Mouse (Mus musculus): ENCODE measurements around the gene Rplp1. TPM values are rescaled to one million over a fixed set of nuclear protein-coding genes. Genes with fewer than 3 reads are reported as not detected.

Rplp1 gene
- total and polyA plus RNA-seq, 2 experiments: 1,606 to 6,066 TPM

- H3K27me3 ChIP-seq (ENCODE audit: control insufficient read depth, insufficient read depth, low read length): no peaks in the 10 kb centered on the region
- no peak for DNase-seq (ENCODE audit: extremely low read depth, low read depth, low spot score)
- no peak overlapping the region for H3K4me3 ChIP-seq (ENCODE audit: insufficient read depth, low read depth, low read length)
- no peak overlapping the region for H3K27ac ChIP-seq (replicated peaks; ENCODE audit: insufficient read depth, low read depth, low read length)
- 0 out of 2 replicates have a peak, but pooled peaks cover 4% of the 10 kb centered on the region for H3K4me1 ChIP-seq (ENCODE audit: control insufficient read depth, insufficient read depth, low read length)
- TF ChIP-seq POLR2A (IDR thresholded peaks at IDR 0.05; ENCODE audit: extremely low read depth, insufficient read depth, low read length) (no peak), CTCF (IDR thresholded peaks at IDR 0.05; ENCODE audit: low read depth, low read length) (no peak)
- H3K9ac ChIP-seq (ENCODE audit: low read depth, low read length): no peak overlapping the region
- no peaks in the 10 kb centered on the region for H3K79me2 ChIP-seq (ENCODE audit: control insufficient read depth, insufficient read depth, low read length)
- peaks cover 13% of the 10 kb centered on the region for H3K36me3 ChIP-seq (ENCODE audit: control insufficient read depth, insufficient read depth, low read length)
- WGBS: 68% methylated on average over 1 of the region's 1 CpGs
Observed at GRCm38 (mm10) chr9:61909633-61910032, 4.7 kb downstream of the Rplp1 start.

DNA sequence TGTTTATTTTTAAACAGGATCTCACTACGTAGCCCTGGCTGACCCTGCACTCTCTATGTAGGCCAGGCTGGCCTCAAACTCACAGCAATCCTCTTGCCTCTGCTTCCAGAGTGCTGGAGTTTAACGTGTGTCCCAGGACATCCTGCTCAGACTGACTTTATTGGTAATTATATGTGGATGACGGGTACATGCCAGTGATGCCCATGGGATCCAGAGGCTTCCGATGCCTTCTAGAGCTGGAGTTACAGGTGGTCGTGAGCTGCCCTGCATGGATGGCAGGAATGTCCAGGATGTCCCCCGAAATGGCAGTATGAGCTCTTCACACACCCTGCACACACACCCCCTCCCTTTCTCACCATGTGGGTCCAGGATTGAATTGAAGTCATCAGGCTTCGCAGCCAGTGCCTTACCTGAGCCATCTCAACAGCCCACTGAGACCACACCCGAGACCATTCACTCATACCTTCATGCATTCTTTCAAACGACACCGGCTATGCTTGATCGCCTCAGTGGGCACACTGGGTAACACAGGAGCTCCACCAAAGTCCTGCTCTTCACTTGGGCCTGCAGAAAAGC lies 5.4 kb downstream of the Rplp1 start:
- TF ChIP-seq CTCF (IDR thresholded peaks at IDR 0.05; ENCODE audit: low read depth, low read length) (no peak), POLR2A (IDR thresholded peaks at IDR 0.05; ENCODE audit: extremely low read depth, insufficient read depth, low read length) (no peak)
- Histone ChIP-seq H3K9ac (ENCODE audit: low read depth, low read length) (no peak overlapping the region), H3K36me3 (ENCODE audit: control insufficient read depth, insufficient read depth, low read length) (peaks cover 13% of the 10 kb centered on the region), H3K4me1 (ENCODE audit: control insufficient read depth, insufficient read depth, low read length) (0 out of 2 replicates have a peak, but pooled peaks cover 4% of the 10 kb centered on the region), H3K4me3 (ENCODE audit: insufficient read depth, low read depth, low read length) (no peak overlapping the region), H3K79me2 (ENCODE audit: control insufficient read depth, insufficient read depth, low read length) (no peaks in the 10 kb centered on the region), H3K27ac (replicated peaks; ENCODE audit: insufficient read depth, low read depth, low read length) (no peak overlapping the region), H3K27me3 (ENCODE audit: control insufficient read depth, insufficient read depth, low read length) (no peaks in the 10 kb centered on the region)
- DNase-seq (ENCODE audit: extremely low read depth, low read depth, low spot score): no peak
- 93% methylated on average over 11 of the region's 11 CpGs for WGBS

- TF ChIP-seq POLR2A (IDR thresholded peaks at IDR 0.05; ENCODE audit: extremely low read depth, insufficient read depth, low read length) (no peak), CTCF (IDR thresholded peaks at IDR 0.05; ENCODE audit: low read depth, low read length) (no peak)
Observed at GRCm38 (mm10) chr9:61908341-61908740, 6.0 kb downstream of the Rplp1 start.

DNA sequence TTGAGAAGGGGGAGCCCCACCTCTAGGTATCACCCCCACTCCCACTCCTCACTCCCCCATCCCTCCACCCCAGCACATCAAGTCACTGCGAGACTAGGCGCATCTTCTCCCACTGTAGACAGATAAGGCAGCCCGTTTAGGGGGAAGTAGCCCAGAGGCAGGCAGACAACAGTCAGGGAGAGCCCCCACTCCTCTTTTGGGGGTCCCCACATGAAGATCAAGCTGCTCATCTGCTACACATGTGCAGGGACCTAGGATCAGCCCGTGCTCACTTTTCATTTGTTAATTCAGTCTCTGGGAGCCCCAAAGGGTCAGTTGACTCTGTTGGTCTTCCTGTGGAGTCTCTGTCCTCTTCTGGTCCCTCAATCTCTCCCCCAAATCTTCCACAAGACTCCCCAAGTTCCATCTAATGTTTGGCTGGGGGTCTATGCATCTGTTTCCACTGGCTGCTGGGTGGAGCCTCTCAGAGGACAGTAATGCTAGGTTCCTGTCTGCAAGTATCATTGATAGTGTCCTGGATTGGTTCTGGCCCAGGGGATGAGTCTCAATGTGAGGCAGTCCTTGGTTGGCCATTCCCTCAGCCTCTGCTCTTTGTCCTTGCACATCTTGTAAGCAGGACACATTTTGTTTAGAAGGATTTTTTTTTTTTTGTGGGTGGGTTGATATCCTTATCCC lies 6.6 kb downstream of the Rplp1 start:
- Histone ChIP-seq H3K27me3 (ENCODE audit: control insufficient read depth, insufficient read depth, low read length) (no peaks in the 10 kb centered on the region; the same call in 1 of the 2 replicates), H3K4me1 (ENCODE audit: control insufficient read depth, insufficient read depth, low read length) (0 out of 2 replicates have a peak, but pooled peaks cover 2% of the 10 kb centered on the region), H3K4me3 (ENCODE audit: insufficient read depth, low read depth, low read length) (no peak overlapping the region), H3K36me3 (ENCODE audit: control insufficient read depth, insufficient read depth, low read length) (peaks cover 9% of the 10 kb centered on the region), H3K79me2 (ENCODE audit: control insufficient read depth, insufficient read depth, low read length) (no peaks in the 10 kb centered on the region), H3K27ac (replicated peaks; ENCODE audit: insufficient read depth, low read depth, low read length) (no peak overlapping the region), H3K9ac (ENCODE audit: low read depth, low read length) (no peak overlapping the region)
- DNase-seq (ENCODE audit: extremely low read depth, low read depth, low spot score): no peak
- WGBS: 79% methylated on average over 4 of the region's 4 CpGs
- TF ChIP-seq POLR2A (IDR thresholded peaks at IDR 0.05; ENCODE audit: extremely low read depth, insufficient read depth, low read length) (no peak), CTCF (IDR thresholded peaks at IDR 0.05; ENCODE audit: low read depth, low read length) (no peak)

More at GRCm38 (mm10) chr9:61908341-61908740, 6.0 kb downstream of the Rplp1 start:
- Histone ChIP-seq H3K79me2 (ENCODE audit: control insufficient read depth, insufficient read depth, low read length) (no peaks in the 10 kb centered on the region), H3K4me3 (ENCODE audit: insufficient read depth, low read depth, low read length) (no peak overlapping the region), H3K4me1 (ENCODE audit: control insufficient read depth, insufficient read depth, low read length) (0 out of 2 replicates have a peak, but pooled peaks cover 4% of the 10 kb centered on the region), H3K27ac (replicated peaks; ENCODE audit: insufficient read depth, low read depth, low read length) (no peak overlapping the region), H3K27me3 (ENCODE audit: control insufficient read depth, insufficient read depth, low read length) (no peaks in the 10 kb centered on the region), H3K36me3 (ENCODE audit: control insufficient read depth, insufficient read depth, low read length) (peaks cover 13% of the 10 kb centered on the region), H3K9ac (ENCODE audit: low read depth, low read length) (no peak overlapping the region)
- no peak for DNase-seq (ENCODE audit: extremely low read depth, low read depth, low spot score)
- 87% methylated on average over 3 of the region's 3 CpGs for WGBS

- Histone ChIP-seq H3K4me3 (ENCODE audit: insufficient read depth, low read depth, low read length) (no peak overlapping the region), H3K27me3 (ENCODE audit: control insufficient read depth, insufficient read depth, low read length) (no peaks in the 10 kb centered on the region; the same call in 1 of the 2 replicates), H3K9ac (ENCODE audit: low read depth, low read length) (no peak overlapping the region), H3K36me3 (ENCODE audit: control insufficient read depth, insufficient read depth, low read length) (peaks cover under 1% of the 10 kb centered on the region; the same call in 1 of the 2 replicates), H3K4me1 (ENCODE audit: control insufficient read depth, insufficient read depth, low read length) (no peaks in the 10 kb centered on the region), H3K27ac (replicated peaks; ENCODE audit: insufficient read depth, low read depth, low read length) (no peak overlapping the region), H3K79me2 (ENCODE audit: control insufficient read depth, insufficient read depth, low read length) (no peaks in the 10 kb centered on the region)
- DNase-seq (ENCODE audit: extremely low read depth, low read depth, low spot score): peak; percentile 18
- WGBS: 62% methylated on average over 10 of the region's 10 CpGs
- peak; percentile 82 for TF ChIP-seq CTCF (IDR thresholded peaks at IDR 0.05; ENCODE audit: low read depth, low read length)
- TF ChIP-seq POLR2A (IDR thresholded peaks at IDR 0.05; ENCODE audit: extremely low read depth, insufficient read depth, low read length): no peak
Observed at GRCm38 (mm10) chr9:61906912-61907311, 7.4 kb downstream of the Rplp1 start.

DNA sequence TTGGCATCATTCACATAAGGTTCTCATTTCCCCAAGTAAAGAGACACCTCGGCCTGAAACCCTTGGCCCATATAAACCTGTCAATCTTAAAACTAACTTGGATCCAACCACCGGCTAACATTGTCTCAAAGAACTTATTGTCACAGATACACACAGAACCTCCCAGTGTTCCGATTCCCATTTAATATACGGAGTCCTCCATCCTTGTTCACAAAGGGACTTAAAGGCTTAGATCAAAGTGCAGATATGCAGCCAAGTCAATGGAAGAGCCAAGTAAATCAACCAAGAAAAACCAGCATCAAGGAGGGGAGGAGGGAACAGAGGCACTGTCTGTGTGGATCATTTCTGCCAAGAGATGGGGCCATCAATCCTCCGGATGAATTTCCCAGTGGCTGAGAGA lies 8.8 kb downstream of the Rplp1 start:
- H3K27ac ChIP-seq (replicated peaks; ENCODE audit: insufficient read depth, low read depth, low read length): no peak overlapping the region
- no peaks in the 10 kb centered on the region for H3K4me1 ChIP-seq (ENCODE audit: control insufficient read depth, insufficient read depth, low read length)
- H3K27me3 ChIP-seq (ENCODE audit: control insufficient read depth, insufficient read depth, low read length): no peaks in the 10 kb centered on the region; the same call in 1 of the 2 replicates
- no peak overlapping the region for H3K9ac ChIP-seq (ENCODE audit: low read depth, low read length)
- no peak overlapping the region for H3K4me3 ChIP-seq (ENCODE audit: insufficient read depth, low read depth, low read length)
- TF ChIP-seq CTCF (IDR thresholded peaks at IDR 0.05; ENCODE audit: low read depth, low read length) (no peak), POLR2A (IDR thresholded peaks at IDR 0.05; ENCODE audit: extremely low read depth, insufficient read depth, low read length) (no peak)
- no peaks in the 10 kb centered on the region for H3K36me3 ChIP-seq (ENCODE audit: control insufficient read depth, insufficient read depth, low read length)
- no peak for DNase-seq (ENCODE audit: extremely low read depth, low read depth, low spot score)
- H3K79me2 ChIP-seq (ENCODE audit: control insufficient read depth, insufficient read depth, low read length): no peaks in the 10 kb centered on the region
- 92% methylated on average over 5 of the region's 5 CpGs for WGBS

All from liver, adult 2 months (tissue).